Mouse (Mus musculus) testis, postnatal 14 days (tissue): ENCODE data around the gene Abca7.
"Not testable (repeated sequence)": the region's sequence is repeated elsewhere in the genome, so short reads cannot be mapped to it uniquely, and the experiment has no call there.

Experiments used
- DNase-seq: peaks from one replicate; pipeline ENCODE4 v3.0.0; 2021; ENCODE audit warnings: low spot score

Gene Abca7

DNA sequence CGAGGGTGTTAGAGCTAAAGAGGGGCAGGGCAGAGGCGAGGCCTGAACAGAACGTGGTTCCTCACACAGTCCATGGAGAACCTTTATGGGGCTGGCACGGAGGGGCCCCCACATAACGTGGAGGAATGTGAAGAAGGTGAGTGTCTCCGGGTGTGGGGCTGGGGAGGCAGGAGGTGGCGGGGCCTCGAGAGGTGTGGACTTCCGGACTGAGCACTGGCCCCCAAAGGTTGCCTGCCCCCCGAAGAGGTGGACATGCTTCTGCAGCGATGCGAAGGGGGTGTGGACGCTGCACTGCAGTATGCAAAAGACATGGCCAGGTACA is 25.0 kb downstream of the Abca7 start:
- no peak for DNase-seq

DNA sequence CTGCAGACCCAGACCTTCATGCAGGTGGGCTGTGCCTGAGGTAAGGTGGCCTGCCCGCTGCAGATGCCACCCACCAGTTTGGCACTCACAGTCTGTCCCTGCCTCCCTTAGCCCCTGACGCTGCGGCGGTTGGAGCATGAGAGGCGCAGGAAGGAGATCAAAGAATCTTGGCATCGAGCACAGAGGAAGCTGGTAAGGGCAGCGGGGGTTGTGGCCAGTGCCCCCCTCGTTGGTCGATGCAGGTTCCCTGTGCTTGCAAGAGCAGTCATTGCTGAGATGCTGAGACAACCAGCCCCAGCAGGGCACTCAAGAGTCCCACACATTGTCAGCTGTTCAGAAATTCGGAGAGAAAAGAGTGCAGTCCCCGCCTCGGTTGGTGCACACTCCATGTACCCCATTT is 25.9 kb downstream of the Abca7 start:
- DNase-seq: no peak

- DNase-seq: no peak
These were observed 26.5 kb downstream of the Abca7 start for GRCm38 (mm10) chr10:80022806-80023205.

- DNase-seq: no peak
These were observed 27.5 kb downstream of the Abca7 start for GRCm38 (mm10) chr10:80023758-80024157.

GRCm38 (mm10) chr10:80024229-80025043 is 28.1 kb downstream of the Abca7 start:
- no peak for DNase-seq

GRCm38 (mm10) chr10:80025044-80025347 is 28.7 kb downstream of the Abca7 start:
- DNase-seq: no peak

DNA sequence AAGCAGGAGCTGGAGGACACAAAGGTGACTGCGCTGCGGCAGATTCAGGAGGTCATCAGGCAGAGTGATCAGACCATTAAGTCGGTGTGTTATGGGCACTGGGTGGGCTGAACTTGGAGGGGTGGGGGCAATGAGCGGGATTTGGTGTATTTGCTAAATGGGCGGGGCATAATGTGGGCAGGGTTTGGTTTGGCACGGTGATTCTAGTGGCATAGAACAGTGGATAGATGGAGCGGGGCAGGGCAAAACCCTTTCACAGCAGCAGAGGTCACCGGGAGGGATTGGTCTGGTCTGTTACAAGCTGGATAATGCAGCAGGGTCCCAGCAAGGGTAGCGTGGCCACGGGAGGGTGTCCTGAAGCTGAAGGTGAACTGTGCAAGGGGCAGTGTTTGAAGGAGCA is 29.2 kb downstream of the Abca7 start:
- DNase-seq: no peak

DNA sequence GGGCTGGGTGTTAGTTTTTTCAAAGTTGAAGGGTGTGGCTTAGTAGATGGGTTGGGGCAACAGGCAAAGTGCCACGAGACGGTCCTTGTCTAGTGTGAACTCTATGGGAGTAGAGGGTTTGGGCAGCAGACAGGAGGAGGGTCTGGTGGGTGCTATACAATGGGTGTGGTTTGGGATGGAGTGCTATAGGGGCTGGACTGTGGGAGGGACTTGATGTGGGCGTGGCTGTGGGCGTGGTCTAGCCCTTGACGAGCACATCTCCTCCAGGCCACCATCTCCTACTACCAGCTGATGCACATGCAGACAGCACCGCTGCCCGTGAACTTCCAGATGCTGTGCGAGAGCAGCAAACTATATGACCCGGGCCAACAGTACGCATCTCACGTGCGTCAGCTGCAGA is 29.6 kb downstream of the Abca7 start:
- DNase-seq: no peak

DNA sequence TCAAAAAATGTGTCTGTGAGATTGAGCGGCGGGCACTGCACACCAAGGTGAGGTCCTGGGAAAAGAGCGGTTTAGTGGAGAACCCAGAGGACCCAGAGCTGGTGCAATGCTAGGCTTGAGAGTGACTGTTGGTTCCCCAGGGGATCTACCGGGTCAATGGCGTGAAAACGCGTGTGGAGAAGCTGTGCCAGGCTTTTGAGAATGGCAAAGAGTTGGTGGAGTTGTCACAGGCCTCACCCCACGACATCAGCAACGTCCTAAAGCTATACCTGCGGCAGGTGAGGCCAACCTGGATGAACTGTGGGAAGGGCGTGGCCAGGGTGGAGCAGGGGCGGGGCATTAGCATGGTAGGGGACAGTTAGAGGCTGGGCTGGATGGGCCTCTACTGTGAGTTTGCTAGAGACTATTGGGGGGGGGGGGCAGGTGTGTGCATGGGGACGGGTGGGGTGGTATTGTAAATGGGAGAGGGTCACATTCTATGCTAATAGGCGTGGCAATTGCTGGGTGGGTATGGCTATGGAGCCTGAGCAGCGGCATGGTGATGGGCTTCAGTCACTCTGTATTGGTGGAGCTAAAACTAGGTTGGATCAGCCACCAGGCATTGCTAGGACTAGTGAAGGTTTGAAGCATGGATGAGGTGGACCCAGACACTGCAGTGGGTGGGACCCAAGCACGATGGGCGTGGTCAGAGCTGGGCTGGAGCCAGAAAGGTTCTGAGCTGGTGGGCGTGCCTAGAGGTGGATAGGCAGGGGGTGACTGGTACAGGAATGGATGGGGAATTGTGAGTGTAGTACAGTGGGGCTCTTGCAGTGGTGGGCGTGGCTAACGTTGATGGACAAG is 31.6 kb downstream of the Abca7 start:
- DNase-seq: no peak

- DNase-seq: no peak
These were observed 32.2 kb downstream of the Abca7 start for GRCm38 (mm10) chr10:80028521-80028846.

DNA sequence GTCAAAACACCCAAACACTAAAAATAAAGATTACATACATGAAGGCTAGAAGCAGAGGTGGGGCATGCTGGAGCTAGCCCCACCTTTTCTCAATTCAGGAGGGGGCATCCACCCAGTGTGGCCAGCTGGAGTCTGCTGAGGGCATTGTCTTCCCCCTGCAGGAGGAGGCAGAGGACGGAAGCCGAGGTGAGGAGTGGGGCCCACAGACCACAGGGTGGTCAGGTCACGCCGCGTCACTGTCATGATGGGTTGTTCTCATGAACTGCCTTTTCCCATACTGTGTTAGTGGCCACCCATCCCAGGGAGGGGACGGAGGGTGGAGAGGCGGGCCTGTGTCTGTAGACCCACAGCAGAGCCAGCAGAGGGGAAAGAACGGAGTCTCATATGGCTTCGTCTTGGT is 33.9 kb downstream of the Abca7 start:
- no peak for DNase-seq

DNA sequence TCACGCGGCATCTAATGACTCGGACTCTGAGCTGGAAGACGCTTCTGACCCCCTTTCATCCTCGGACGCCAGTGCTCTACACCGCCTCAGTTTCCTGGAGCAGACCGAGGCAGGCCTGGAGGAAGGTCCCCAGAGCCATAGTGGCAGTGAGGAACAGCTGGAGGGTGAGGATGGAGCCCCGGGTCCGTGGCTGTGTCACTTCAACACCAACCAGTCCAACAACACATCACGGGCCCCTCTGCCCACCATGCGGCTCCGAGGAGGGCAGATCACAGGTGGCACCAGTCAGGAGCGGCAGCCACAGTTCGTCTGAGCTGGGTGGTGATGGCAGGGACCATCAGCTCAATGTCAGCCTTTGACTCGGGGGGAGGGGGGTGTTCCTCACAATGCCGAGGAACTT is 34.4 kb downstream of the Abca7 start:
- DNase-seq: no peak

DNA sequence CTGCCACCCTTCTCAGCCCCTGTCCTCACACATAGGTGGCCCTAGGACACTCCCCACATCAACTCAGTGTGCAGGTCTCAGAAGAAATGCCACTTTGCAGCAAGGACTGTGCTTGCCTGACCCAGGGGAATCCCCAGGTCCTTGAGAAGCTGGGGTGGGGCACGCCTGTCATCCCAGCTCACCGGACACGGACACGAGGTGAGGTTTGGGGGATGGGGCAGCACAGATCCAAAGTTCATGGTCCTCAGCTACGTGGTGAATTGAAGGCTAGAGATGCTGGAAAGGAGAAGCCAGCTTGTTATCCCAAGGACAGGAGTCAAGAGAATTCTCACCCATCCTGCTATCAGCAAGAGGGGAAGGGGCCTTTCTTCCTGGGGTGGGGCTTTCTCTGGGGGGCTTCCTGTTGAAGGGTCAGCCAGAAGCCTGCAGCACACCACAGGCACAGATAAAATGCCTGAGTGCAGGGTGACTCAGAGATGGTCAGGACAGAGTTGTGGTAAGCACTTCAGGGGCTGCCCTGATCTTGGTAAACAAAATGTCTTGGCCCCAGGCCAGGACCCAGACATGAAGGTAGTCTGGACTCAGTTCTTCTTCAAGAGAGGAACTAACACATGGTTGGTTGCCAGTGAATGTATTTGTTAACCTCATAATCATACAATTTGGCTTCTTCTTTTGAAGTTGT is 36.6 kb downstream of the Abca7 start:
- no peak for DNase-seq

DNA sequence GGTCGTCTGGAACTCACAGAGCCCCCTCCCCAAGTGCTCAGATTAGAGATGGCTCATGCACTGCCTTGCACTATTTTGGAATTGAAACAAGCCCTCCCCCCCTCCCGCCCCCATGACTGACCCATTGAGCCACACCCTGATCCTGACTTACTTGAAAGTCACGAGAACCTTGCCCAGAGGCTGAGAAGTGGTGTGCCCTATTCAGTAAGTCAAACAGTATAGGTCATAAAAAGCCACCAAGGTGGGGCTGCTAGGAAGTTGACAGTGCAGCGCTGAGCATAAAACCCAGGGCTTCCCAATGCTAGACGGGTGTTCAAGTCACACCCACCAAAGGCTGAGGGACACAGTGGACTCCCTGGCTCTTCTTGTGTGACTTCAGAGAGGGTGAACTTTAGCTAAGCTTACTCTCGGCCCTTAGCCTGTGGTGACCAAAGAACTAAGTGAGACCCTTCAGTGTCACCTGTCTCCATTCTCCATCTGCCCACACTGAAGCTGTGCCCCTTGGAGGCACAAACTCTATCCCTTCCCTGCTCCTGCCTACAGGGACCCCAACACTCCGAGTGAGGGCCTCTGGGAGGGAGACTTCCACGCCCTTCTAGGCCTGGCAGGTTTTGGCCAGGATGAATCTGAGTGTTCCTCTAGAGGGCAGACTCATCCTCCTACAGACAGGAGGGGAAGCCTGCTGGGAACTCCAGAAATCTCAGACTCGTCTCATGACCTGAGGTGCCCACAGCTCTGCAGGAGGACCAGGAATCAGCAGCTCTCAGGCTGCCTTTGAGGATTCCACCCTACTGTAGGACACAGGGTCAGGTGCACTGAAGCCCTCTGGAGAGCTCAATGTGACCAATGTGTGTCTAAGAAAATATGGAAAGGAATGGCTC is 37.5 kb downstream of the Abca7 start:
- no peak for DNase-seq

GRCm38 (mm10) chr10:80035148-80035547 is 38.9 kb downstream of the Abca7 start:
- DNase-seq: no peak

DNA sequence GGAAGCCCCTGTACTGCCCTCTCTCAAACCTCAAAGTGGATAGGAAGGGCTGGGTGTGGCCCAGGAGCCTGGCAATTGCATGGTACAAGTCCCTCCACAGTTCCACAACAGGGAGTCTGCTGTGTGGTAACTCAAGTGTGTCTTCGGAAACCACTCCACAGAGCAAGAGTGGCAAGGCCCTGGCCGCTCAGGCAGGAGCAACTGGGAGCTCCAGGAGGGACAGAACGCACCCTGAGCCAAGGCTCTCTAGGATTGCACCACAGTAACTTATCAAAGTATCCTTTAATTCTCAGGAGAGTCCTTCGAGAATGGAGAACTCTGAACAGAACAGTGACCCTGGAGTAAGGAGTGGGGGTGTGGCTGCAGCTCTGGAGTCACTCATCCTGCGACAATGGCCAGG is 39.4 kb downstream of the Abca7 start:
- no peak for DNase-seq

DNA sequence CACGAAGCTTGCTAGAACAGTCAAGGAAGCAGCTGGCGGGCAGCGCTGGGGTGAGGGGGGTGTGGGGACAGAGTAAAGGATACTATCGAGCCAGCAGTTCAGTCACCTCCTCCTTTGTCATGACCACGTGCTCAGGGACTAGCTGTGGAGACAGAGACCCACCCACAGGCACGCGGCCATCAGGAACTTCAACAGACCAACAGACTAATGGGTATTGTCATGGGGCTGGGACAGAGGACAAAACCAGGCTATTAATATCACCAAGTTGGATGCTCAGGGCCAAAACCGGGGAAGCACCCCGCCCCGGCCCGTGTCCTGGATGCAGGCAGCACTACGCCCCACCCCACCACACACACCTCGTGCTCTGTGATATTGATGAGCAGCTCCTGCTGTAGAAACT is 40.5 kb downstream of the Abca7 start:
- DNase-seq: no peak

GRCm38 (mm10) chr10:80039559-80039979 is 43.3 kb downstream of the Abca7 start, which contains the start of gene Polr2e:
Gene Polr2e, minus strand, starts transcription at chr10:80039795.
- DNase-seq: peak; percentile 96

DNA sequence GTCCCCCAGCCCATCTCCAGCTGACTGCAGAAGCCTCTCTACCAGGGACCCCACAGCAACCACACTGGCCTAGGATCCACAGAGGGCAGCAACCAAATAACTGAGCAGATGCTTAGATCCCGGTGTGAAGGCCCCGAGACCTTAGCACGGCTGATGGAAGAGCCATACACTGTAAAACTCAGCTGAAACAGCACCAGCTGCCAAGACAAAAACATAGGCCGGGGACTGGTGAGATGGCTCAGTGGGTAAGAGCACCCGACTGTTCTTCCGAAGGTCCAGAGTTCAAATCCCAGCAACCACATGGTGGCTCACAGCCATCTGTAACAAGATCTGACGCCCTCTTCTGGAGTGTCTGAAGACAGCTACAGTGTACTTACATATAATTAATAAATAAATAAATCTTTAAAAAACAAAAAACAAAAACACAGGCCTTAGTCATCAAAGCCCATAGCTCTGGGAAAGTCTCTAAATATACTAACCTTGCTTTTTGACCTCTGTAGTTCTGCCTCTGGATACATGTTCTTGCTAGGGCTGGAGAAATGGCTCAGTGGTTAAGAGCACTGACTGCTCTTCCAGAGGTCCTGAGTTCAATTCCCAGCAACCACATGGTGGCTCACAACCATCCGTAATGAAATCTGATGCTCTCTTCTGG is 45.2 kb downstream of the Abca7 start:
- DNase-seq: not testable (repeated sequence)

DNA sequence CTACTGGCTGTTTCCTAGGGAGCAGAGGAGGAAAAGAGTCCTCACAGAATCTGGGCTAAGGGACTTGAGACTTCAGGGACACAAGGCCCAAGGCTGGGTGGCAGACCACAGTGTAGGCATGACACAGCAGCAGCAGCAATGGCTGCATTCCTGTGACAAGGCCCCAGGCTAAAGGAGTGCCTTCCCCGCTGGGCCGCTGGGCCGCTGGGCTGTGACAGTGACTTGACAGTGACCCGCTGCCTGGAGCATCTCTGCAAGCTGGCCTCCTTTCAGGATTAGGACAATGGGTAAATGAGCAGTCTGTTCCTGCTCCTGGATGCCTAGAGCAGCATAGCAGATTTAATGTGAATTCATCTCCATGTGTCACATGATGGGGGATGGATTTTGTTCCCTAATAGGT is 47.8 kb downstream of the Abca7 start:
- DNase-seq: no peak

- not testable (repeated sequence) for DNase-seq
These were observed 49.1 kb downstream of the Abca7 start for GRCm38 (mm10) chr10:80045364-80045763.

DNA sequence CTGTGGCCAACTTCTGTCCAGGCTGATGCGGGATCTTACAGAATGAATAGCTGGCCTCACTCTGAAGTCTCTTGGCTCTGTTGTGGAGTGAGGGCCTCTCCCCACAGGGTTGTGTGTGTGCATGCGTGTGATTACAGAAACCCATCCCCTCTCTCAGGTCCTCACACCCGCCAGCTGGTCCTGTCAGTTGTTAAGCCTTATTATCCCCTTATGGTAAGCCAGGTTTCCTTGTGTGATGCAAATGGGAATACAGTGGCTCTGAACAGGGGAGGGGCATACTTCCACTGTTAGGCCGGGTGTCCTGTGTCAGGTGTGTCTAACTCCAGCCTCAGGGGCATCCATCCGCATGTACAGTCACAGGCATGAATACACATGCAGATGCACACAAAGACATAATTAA is 49.5 kb downstream of the Abca7 start:
- DNase-seq: no peak
